In genomic region chr2:68349593-68350383, GRCm38 (mm10) we compare ENCODE assay signal across 8 mouse cellular contexts.
A peak's percentile ranks its signal among the peaks of the same experiment; 100 is the strongest.
DNase-seq lines count a peak whose midpoint lies in the region; ATAC-seq and TF ChIP-seq lines count a peak whose summit lies in the region.

No protein-coding gene starts in this region.

- H3K9me3 ChIP-seq in ES-Bruce4 (replicated peaks; ENCODE audit: control insufficient read depth, insufficient read depth, low read length, poor library complexity, severe bottlenecking) = no peaks in the 10 kb centered on the region
- H3K9me3 ChIP-seq in hindbrain, embryonic 11.5 days (ENCODE audit: control insufficient read depth, low read length) = no peaks in the 10 kb centered on the region
- no peaks in the 10 kb centered on the region for H3K9me3 ChIP-seq in lung, embryonic 16.5 days (ENCODE audit: control insufficient read depth, low read length)

- no peaks in the 10 kb centered on the region for H3K27me3 ChIP-seq in ES-Bruce4 (ENCODE audit: control insufficient read depth, insufficient read depth, low read length, poor library complexity, severe bottlenecking)
- H3K27me3 ChIP-seq in hindbrain, embryonic 11.5 days (ENCODE audit: control insufficient read depth, insufficient read depth, low read length) = no peaks in the 10 kb centered on the region
- no peaks in the 10 kb centered on the region for H3K27me3 ChIP-seq in lung, embryonic 16.5 days (ENCODE audit: control insufficient read depth, insufficient read depth, low read depth, low read length)

- peak; percentile 93 for DNase-seq in brain, embryonic 14.5 days (ENCODE audit: low read depth)
- peak; percentile 50 for DNase-seq in fibroblast of lung, adult 2 months (ENCODE audit: low read depth)
- peak; percentile 93 for DNase-seq in hindbrain, embryonic 11.5 days (ENCODE audit: low spot score)
- DNase-seq in layer of hippocampus, adult 8-10 months (ENCODE audit: low spot score in 2 of 2) = peak; percentile 66 to 88
- DNase-seq in ovary, postnatal 36 days (ENCODE audit: low spot score) = peak; percentile 66
- DNase-seq in thymus, postnatal 25 days = peak; percentile 65

- TF ChIP-seq POLR2A in ES-Bruce4 (IDR thresholded peaks at IDR 0.05; ENCODE audit: insufficient read depth, low read length) = no peak
- TF ChIP-seq POLR2A in brain, embryonic 14.5 days (IDR thresholded peaks at IDR 0.05; ENCODE audit: borderline replicate concordance, extremely low read depth, insufficient read depth, insufficient read length, poor library complexity, severe bottlenecking) = no peak

- peak; percentile 59 for TF ChIP-seq CTCF in ES-Bruce4 (IDR thresholded peaks at IDR 0.05; ENCODE audit: low read depth, low read length)
- peak; percentile 81 for TF ChIP-seq CTCF in brain, embryonic 14.5 days (IDR thresholded peaks at IDR 0.05; ENCODE audit: borderline replicate concordance, extremely low read depth, insufficient read depth, insufficient read length)

- H3K4me3 ChIP-seq in ES-Bruce4 (ENCODE audit: low read depth, low read length) = no peak overlapping the region
- H3K4me3 ChIP-seq in hindbrain, embryonic 11.5 days (ENCODE audit: low read depth, low read length) = no peak overlapping the region
- H3K4me3 ChIP-seq in lung, embryonic 16.5 days (ENCODE audit: low read length) = no peak overlapping the region

- TF ChIP-seq EP300 in ES-Bruce4 (IDR thresholded peaks at IDR 0.05; ENCODE audit: insufficient read depth, low read depth, low read length) = no peak

- H3K4me2 ChIP-seq in hindbrain, embryonic 11.5 days (replicated peaks; ENCODE audit: low read depth, low read length) = no peak overlapping the region
- H3K4me2 ChIP-seq in lung, embryonic 16.5 days (ENCODE audit: low read depth, low read length) = no peak overlapping the region

- 61% methylated on average over 24 of the region's 24 CpGs for WGBS in hindbrain, embryonic 11.5 days
- 52% methylated on average over 24 of the region's 24 CpGs for WGBS in lung, embryonic 16.5 days

- H3K36me3 ChIP-seq in ES-Bruce4 (ENCODE audit: control insufficient read depth, insufficient read depth, low read length, poor library complexity, severe bottlenecking) = no peaks in the 10 kb centered on the region
- no peaks in the 10 kb centered on the region for H3K36me3 ChIP-seq in hindbrain, embryonic 11.5 days (ENCODE audit: control insufficient read depth, insufficient read depth, low read length)
- no peaks in the 10 kb centered on the region for H3K36me3 ChIP-seq in lung, embryonic 16.5 days (ENCODE audit: control insufficient read depth, insufficient read depth, low read length)

- peak; percentile 53 for ATAC-seq in hindbrain, embryonic 11.5 days (ENCODE audit: low FRiP score)
- peak; percentile 45; the same call in 1 of the 2 replicates for ATAC-seq in lung, embryonic 16.5 days (ENCODE audit: low read depth)

- H3K27ac ChIP-seq in ES-Bruce4 (ENCODE audit: insufficient read depth, low read length) = no peak overlapping the region
- H3K27ac ChIP-seq in hindbrain, embryonic 11.5 days (ENCODE audit: low read depth, low read length) = no peak overlapping the region
- H3K27ac ChIP-seq in lung, embryonic 16.5 days (ENCODE audit: low read length) = no peak overlapping the region

- no peak overlapping the region for H3K9ac ChIP-seq in ES-Bruce4 (ENCODE audit: low read depth, poor library complexity, severe bottlenecking)
- no peak overlapping the region for H3K9ac ChIP-seq in hindbrain, embryonic 11.5 days (ENCODE audit: low read depth, low read length)
- H3K9ac ChIP-seq in lung, embryonic 16.5 days (ENCODE audit: low read length) = no peak overlapping the region

- H3K4me1 ChIP-seq in ES-Bruce4 (ENCODE audit: control insufficient read depth, insufficient read depth, low read length) = peaks cover 1% of the 10 kb centered on the region
- H3K4me1 ChIP-seq in hindbrain, embryonic 11.5 days (replicated peaks; ENCODE audit: control insufficient read depth, insufficient read depth, low read length) = peaks cover 5% of the 10 kb centered on the region; the same call in 1 of the 2 replicates
- 0 out of 2 replicates have a peak, but pooled peaks cover 2% of the 10 kb centered on the region for H3K4me1 ChIP-seq in lung, embryonic 16.5 days (replicated peaks; ENCODE audit: control insufficient read depth, insufficient read depth, low read length)
